Comparison of ENCODE assay signal across 8 mouse cellular contexts in genomic region chr17:6861181-6862039, GRCm38 (mm10).
A peak's percentile ranks its signal among the peaks of the same experiment; 100 is the strongest.
DNase-seq lines count a peak whose midpoint lies in the region; ATAC-seq and TF ChIP-seq lines count a peak whose summit lies in the region.

No protein-coding gene starts in this region.

- no peaks in the 10 kb centered on the region for H3K36me3 ChIP-seq in spleen, adult 2 months (ENCODE audit: control insufficient read depth, insufficient read depth, low read length)
- no peaks in the 10 kb centered on the region for H3K36me3 ChIP-seq in heart, embryonic 13.5 days
- no peaks in the 10 kb centered on the region for H3K36me3 ChIP-seq in kidney, postnatal 0 days (ENCODE audit: insufficient read depth, low read length)
- no peaks in the 10 kb centered on the region for H3K36me3 ChIP-seq in limb, embryonic 13.5 days
- no peaks in the 10 kb centered on the region for H3K36me3 ChIP-seq in midbrain, embryonic 14.5 days (ENCODE audit: control insufficient read depth, insufficient read depth, low read length)
- H3K36me3 ChIP-seq in stomach, postnatal 0 days (ENCODE audit: control insufficient read depth, insufficient read depth, low read length), result no peaks in the 10 kb centered on the region

- TF ChIP-seq EP300 in stomach, postnatal 0 days (optimal IDR thresholded peaks at IDR 0.05), result no peak

- peak; percentile 9 to 10 for DNase-seq in spleen, adult 2 months (ENCODE audit: low read depth in 1 of 2, low spot score in 2 of 2)
- DNase-seq in spleen, adult 12 weeks (ENCODE audit: low spot score), result no peak
- DNase-seq in embryo, embryonic 9.5 days (ENCODE audit: extremely low spot score), result peak; percentile 64
- peak; percentile 58 for DNase-seq in kidney, postnatal 0 days (ENCODE audit: low spot score)
- DNase-seq in midbrain, embryonic 14.5 days, result peak; percentile 83
- peak; percentile 79 for DNase-seq in stomach, postnatal 0 days (ENCODE audit: low spot score)

- no peaks in the 10 kb centered on the region for H3K9me3 ChIP-seq in heart, embryonic 13.5 days
- H3K9me3 ChIP-seq in kidney, postnatal 0 days (replicated peaks; ENCODE audit: low read length), result no peaks in the 10 kb centered on the region
- no peaks in the 10 kb centered on the region for H3K9me3 ChIP-seq in limb, embryonic 13.5 days
- no peaks in the 10 kb centered on the region for H3K9me3 ChIP-seq in midbrain, embryonic 14.5 days (ENCODE audit: control insufficient read depth, low read length)
- no peaks in the 10 kb centered on the region for H3K9me3 ChIP-seq in stomach, postnatal 0 days (ENCODE audit: control insufficient read depth, low read length)

- no peak for TF ChIP-seq POLR2A in spleen, adult 2 months (IDR thresholded peaks at IDR 0.05; ENCODE audit: low read depth, low read length)

- H3K4me1 ChIP-seq in spleen, adult 2 months (ENCODE audit: control insufficient read depth, insufficient read depth, insufficient read length), result peaks cover 8% of the 10 kb centered on the region; the same call in 1 of the 2 replicates
- H3K4me1 ChIP-seq in heart, embryonic 13.5 days, result peaks cover 13% of the 10 kb centered on the region
- H3K4me1 ChIP-seq in kidney, postnatal 0 days (replicated peaks; ENCODE audit: insufficient read depth, low read length), result peaks cover 31% of the 10 kb centered on the region; the same call in 1 of the 2 replicates
- H3K4me1 ChIP-seq in limb, embryonic 13.5 days, result peaks cover 47% of the 10 kb centered on the region
- H3K4me1 ChIP-seq in midbrain, embryonic 14.5 days (ENCODE audit: control insufficient read depth, insufficient read depth, low read length), result peaks cover 25% of the 10 kb centered on the region
- peaks cover 6% of the 10 kb centered on the region; the same call in 1 of the 2 replicates for H3K4me1 ChIP-seq in stomach, postnatal 0 days (replicated peaks; ENCODE audit: control insufficient read depth, insufficient read depth)

- TF ChIP-seq CTCF in spleen, adult 2 months (IDR thresholded peaks at IDR 0.05; ENCODE audit: extremely low read depth, insufficient read depth, insufficient read length, insufficient replicate concordance), result no peak
- 0 out of 2 replicates have a peak, but pooled peaks have one; percentile 6 for TF ChIP-seq CTCF in kidney, postnatal 0 days (IDR thresholded peaks at IDR 0.05; ENCODE audit: low read depth)
- TF ChIP-seq CTCF in stomach, postnatal 0 days (IDR thresholded peaks at IDR 0.05; ENCODE audit: low read depth), result no peak

- H3K27ac ChIP-seq in spleen, adult 2 months (ENCODE audit: insufficient read depth, low read length), result no peak overlapping the region
- H3K27ac ChIP-seq in heart, embryonic 13.5 days (replicated peaks), result no peak overlapping the region
- peak overlapping the region; percentile 77 for H3K27ac ChIP-seq in kidney, postnatal 0 days
- no peak overlapping the region for H3K27ac ChIP-seq in limb, embryonic 13.5 days
- peak overlapping the region; percentile 77 for H3K27ac ChIP-seq in midbrain, embryonic 14.5 days (replicated peaks; ENCODE audit: low read depth, low read length)
- peak overlapping the region; percentile 89 for H3K27ac ChIP-seq in stomach, postnatal 0 days (replicated peaks)

- H3K4me2 ChIP-seq in heart, embryonic 13.5 days, result peak overlapping the region; percentile 83
- peak overlapping the region; percentile 49 for H3K4me2 ChIP-seq in kidney, postnatal 0 days (ENCODE audit: low read length)
- peak overlapping the region; percentile 58 for H3K4me2 ChIP-seq in limb, embryonic 13.5 days (replicated peaks)
- peak overlapping the region; percentile 47 for H3K4me2 ChIP-seq in midbrain, embryonic 14.5 days (ENCODE audit: low read length)
- H3K4me2 ChIP-seq in stomach, postnatal 0 days (replicated peaks; ENCODE audit: low read depth), result peak overlapping the region; percentile 46

- no peak for ATAC-seq in heart, embryonic 13.5 days (ENCODE audit: extremely low read depth, insufficient number of reproducible peaks, low FRiP score, low TSS enrichment)
- peak; percentile 70; the same call in 1 of the 2 replicates for ATAC-seq in kidney, postnatal 0 days (replicated peaks; ENCODE audit: low FRiP score, low read depth)
- peak; percentile 26 for ATAC-seq in limb, embryonic 13.5 days (ENCODE audit: low FRiP score, low read depth)
- ATAC-seq in midbrain, embryonic 14.5 days (ENCODE audit: low FRiP score, low TSS enrichment), result peak; percentile 89
- ATAC-seq in stomach, postnatal 0 days (ENCODE audit: low FRiP score, low TSS enrichment), result peak; percentile 62

- no peaks in the 10 kb centered on the region for H3K27me3 ChIP-seq in spleen, adult 2 months (ENCODE audit: control insufficient read depth, insufficient read depth, low read length)
- peaks cover 40% of the 10 kb centered on the region for H3K27me3 ChIP-seq in heart, embryonic 13.5 days (replicated peaks)
- H3K27me3 ChIP-seq in kidney, postnatal 0 days (ENCODE audit: insufficient read depth, low read length), result no peaks in the 10 kb centered on the region
- peaks cover 32% of the 10 kb centered on the region for H3K27me3 ChIP-seq in limb, embryonic 13.5 days
- H3K27me3 ChIP-seq in midbrain, embryonic 14.5 days (ENCODE audit: control insufficient read depth, insufficient read depth, low read length), result no peaks in the 10 kb centered on the region
- H3K27me3 ChIP-seq in stomach, postnatal 0 days (ENCODE audit: control insufficient read depth, insufficient read depth, low read length), result no peaks in the 10 kb centered on the region

- H3K4me3 ChIP-seq in spleen, adult 2 months (ENCODE audit: extremely low read depth, insufficient read depth, insufficient read length), result peak overlapping the region; percentile 60
- H3K4me3 ChIP-seq in heart, embryonic 13.5 days, result peak overlapping the region; percentile 50
- H3K4me3 ChIP-seq in kidney, postnatal 0 days (replicated peaks; ENCODE audit: low read depth, low read length), result no peak overlapping the region
- peak overlapping the region; percentile 24 for H3K4me3 ChIP-seq in limb, embryonic 13.5 days
- 0 out of 2 replicates have a peak overlapping the region, but pooled peaks have one; percentile 2 for H3K4me3 ChIP-seq in midbrain, embryonic 14.5 days (replicated peaks; ENCODE audit: low read depth, low read length)
- 0 out of 2 replicates have a peak overlapping the region, but pooled peaks have one; percentile 6 for H3K4me3 ChIP-seq in stomach, postnatal 0 days (ENCODE audit: low read depth, low read length)

- peak overlapping the region; percentile 76 for H3K9ac ChIP-seq in heart, embryonic 13.5 days
- H3K9ac ChIP-seq in kidney, postnatal 0 days (ENCODE audit: low read depth, low read length), result no peak overlapping the region
- peak overlapping the region; percentile 40 for H3K9ac ChIP-seq in limb, embryonic 13.5 days
- H3K9ac ChIP-seq in midbrain, embryonic 14.5 days (replicated peaks; ENCODE audit: low read length), result peak overlapping the region; percentile 30; the same call in 1 of the 2 replicates
- peak overlapping the region; percentile 27; the same call in 1 of the 2 replicates for H3K9ac ChIP-seq in stomach, postnatal 0 days (ENCODE audit: low read length)

- WGBS in spleen, adult 2 months, result 7% methylated on average over 28 of the region's 28 CpGs
- 5% methylated on average over 28 of the region's 28 CpGs for WGBS in heart, embryonic 13.5 days
- 16% methylated on average over 28 of the region's 28 CpGs for WGBS in kidney, postnatal 0 days
- WGBS in limb, embryonic 13.5 days, result 6% methylated on average over 28 of the region's 28 CpGs
- 2% methylated on average over 28 of the region's 28 CpGs for WGBS in midbrain, embryonic 14.5 days
- 26% methylated on average over 28 of the region's 28 CpGs for WGBS in stomach, postnatal 0 days

Comparison
In these comparisons a context has a peak if more than half of its experiments do, and no peak if none do; other contexts are left out.
1. H3K27ac ChIP-seq: peak in kidney, postnatal 0 days (single experiment), midbrain, embryonic 14.5 days (single experiment) and stomach, postnatal 0 days (single experiment); none in spleen, adult 2 months (single experiment), heart, embryonic 13.5 days (single experiment) and limb, embryonic 13.5 days (single experiment).
2. Peak in every context shown above with its lines, with median percentiles within 50 percentile points of each other: H3K4me2 ChIP-seq.